Mouse (Mus musculus): Measurements from ENCODE around the gene Plxna4.

DNA sequence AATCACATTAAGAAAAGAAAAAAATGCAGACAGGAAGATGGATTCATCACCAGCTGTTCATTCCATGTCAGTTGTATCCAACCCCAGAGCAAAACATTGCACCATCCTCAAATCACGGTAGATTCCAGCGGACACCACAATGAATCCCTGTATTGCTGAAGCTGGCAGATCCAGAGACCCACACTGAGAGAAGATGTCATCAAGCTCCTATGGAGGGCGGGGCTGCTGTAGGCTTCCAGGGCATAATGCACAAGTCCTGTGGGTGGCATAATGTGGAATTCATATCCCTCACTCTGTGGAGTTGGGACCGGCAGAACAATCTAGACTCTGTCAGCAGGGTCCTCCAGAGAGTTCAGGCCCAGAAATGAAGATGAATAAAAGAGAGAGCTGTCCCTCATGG lies 278.8 kb downstream of the Plxna4 start:
- TF ChIP-seq CTCF (conservative IDR thresholded peaks at IDR 0.05; ENCODE audit: low read length) (no peak), POU5F1 (IDR thresholded peaks at IDR 0.05; ENCODE audit: borderline replicate concordance, low read length) (no peak), NANOG (IDR thresholded peaks at IDR 0.05; ENCODE audit: borderline replicate concordance, low read length) (no peak)

Data from E14TG2a.4 (cell line).